14 mouse cellular contexts compared by ENCODE assay signal in genomic region chr11:41470938-41471633, GRCm38 (mm10).
"Had no signal": no experiment of that assay in that cellular context is flagged by ENCODE, and none has a peak within 500 bp of the region (broad histone marks: within the 10 kb centered on the region; RNA-seq: fewer than 3 reads in every experiment).

No protein-coding gene starts in this region.

- H3K9ac ChIP-seq: limb, embryonic 12.5 days; liver, embryonic 15.5 days; lung, embryonic 14.5 days; neural tube, embryonic 13.5 days had no signal

- DNase-seq: layer of hippocampus, adult 9-11 months; layer of hippocampus, postnatal 36 days; liver; lung, embryonic 14.5 days; lung, postnatal 10 days; lung, postnatal 4 days; midbrain, embryonic 14.5 days; right cerebral cortex, postnatal 25 days; thymus, postnatal 36 days had no signal

- H3K4me3 ChIP-seq: limb, embryonic 12.5 days; liver, embryonic 15.5 days; midbrain, embryonic 10.5 days; neural tube, embryonic 13.5 days had no signal

- H3K27me3 ChIP-seq: limb, embryonic 12.5 days; liver, embryonic 15.5 days; neural tube, embryonic 13.5 days had no signal

- H3K4me1 ChIP-seq: limb, embryonic 12.5 days; liver, embryonic 15.5 days; midbrain, embryonic 10.5 days; neural tube, embryonic 13.5 days had no signal

- H3K4me2 ChIP-seq: limb, embryonic 12.5 days; liver, embryonic 15.5 days; lung, embryonic 14.5 days; neural tube, embryonic 13.5 days had no signal

- H3K36me3 ChIP-seq: limb, embryonic 12.5 days; liver, embryonic 15.5 days; midbrain, embryonic 10.5 days; neural tube, embryonic 13.5 days had no signal

- H3K27ac ChIP-seq: kidney, postnatal 0 days; limb, embryonic 12.5 days; liver, embryonic 15.5 days; midbrain, embryonic 10.5 days; neural tube, embryonic 13.5 days had no signal

- H3K9me3 ChIP-seq: limb, embryonic 12.5 days; liver, embryonic 15.5 days; midbrain, embryonic 10.5 days; neural tube, embryonic 13.5 days had no signal
